Mouse (Mus musculus) erythroblast, adult 5-6 weeks (primary cell): ENCODE measurements around the gene Zfp663. TPM values are rescaled to one million over a fixed set of nuclear protein-coding genes. Genes with fewer than 3 reads are reported as not detected.

ENCODE experiments used
- ATAC-seq: replicated peaks from 2 replicates; pipeline ENCODE4 v1.8.0; 2016; ENCODE audit warnings: moderate number of reproducible peaks, mild to moderate bottlenecking, moderate TSS enrichment, inconsistent platforms; ENCODE audit not compliant: poor library complexity, low FRiP score, severe bottlenecking
- total RNA-seq, 2 experiments: library from RNA; stranded (forward) in 1 of 2; stranded (reverse) in 1 of 2; fragments of 150-400 nt in 1 of 2; fragments of 200-764, 138-1000 nt in 1 of 2; gene quantifications; 2 replicates each; pipeline versions ENCODE4 v1.2.3 to v1.2.4; 2015 to 2017; ENCODE audit warnings: low replicate concordance in 2 of 2

Zfp663 gene
- total RNA-seq, 2 experiments from 2014 or later, result not detected

DNA sequence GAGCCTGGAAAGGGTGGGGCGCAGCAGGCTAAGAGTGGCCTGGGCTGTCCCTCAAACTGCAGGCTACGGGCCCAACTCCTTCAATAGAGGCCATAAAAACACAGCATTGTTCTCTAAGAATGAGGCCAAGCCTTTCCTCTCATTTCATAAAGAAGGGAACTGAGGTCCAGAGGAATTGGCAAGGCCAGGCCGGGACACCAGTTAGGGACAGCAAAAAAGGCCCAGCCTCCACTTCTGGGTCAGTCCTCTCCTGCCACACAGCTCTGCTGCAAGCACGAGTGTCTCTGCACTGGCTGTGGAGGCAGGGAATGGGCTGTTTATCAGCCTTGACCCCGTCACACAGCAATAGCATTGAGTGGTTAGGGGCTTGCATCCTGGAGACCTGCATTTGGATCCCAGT lies 45.0 kb downstream of the Zfp663 start:
- no peak for ATAC-seq

DNA sequence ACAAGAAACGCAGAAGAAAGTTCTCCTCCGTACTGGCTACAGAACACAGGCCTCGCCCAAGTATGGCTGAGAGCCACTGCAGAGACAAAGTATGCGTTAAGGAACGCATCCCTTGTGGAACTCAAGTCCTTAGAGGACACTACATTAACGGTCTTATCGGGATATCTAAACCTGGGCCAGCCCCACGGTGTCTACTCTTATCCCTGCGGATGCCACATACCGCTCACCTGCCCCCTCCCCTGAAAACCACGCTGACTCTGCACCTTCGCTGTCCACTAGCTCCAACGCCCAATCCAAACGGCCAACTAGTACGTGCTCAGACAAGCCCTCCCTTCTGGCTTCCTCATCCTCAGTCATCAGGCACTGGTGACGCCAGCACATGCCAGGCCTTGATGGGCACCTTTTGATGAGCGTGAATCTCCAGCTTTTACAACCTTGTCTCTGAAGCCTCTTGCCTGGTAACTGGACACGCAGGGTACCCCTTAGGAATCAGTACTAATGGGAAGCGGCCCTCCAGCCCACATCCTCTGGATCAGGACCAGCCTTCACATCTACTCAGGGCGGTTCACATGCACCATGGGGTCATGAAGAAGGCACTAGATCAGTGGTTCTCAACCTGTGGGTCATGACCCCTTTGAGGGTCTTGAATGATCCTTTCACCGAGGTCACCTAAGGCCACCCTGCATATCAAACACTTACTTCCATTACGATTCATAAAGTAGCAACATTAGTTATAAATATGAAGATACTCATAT lies 46.4 kb downstream of the Zfp663 start:
- no peak for ATAC-seq

DNA sequence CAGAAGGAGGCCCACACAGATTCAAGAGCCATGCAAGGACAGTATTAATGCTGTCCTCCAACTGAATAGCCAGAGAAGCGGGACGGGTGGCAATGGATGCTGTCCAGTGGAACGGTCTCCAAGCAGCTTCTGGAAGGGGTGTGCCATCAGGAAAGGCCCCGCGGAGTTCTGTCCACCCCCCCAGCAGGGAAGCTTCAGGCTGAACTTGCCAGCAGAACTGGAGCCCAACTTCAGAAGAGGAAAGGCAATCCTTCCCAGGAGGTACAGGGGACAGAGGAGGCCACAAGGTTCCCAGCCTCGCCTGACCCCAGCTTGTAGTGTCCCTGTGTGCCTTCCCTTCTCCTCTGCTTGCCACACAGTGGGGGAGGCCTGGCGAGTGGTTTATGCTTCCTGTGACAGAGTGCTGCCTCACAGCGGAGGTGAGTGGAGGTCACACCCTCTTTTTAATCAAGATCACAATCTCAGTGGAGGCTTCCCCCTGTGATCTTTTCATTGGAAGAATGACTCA lies 47.1 kb downstream of the Zfp663 start:
- no peak for ATAC-seq

DNA sequence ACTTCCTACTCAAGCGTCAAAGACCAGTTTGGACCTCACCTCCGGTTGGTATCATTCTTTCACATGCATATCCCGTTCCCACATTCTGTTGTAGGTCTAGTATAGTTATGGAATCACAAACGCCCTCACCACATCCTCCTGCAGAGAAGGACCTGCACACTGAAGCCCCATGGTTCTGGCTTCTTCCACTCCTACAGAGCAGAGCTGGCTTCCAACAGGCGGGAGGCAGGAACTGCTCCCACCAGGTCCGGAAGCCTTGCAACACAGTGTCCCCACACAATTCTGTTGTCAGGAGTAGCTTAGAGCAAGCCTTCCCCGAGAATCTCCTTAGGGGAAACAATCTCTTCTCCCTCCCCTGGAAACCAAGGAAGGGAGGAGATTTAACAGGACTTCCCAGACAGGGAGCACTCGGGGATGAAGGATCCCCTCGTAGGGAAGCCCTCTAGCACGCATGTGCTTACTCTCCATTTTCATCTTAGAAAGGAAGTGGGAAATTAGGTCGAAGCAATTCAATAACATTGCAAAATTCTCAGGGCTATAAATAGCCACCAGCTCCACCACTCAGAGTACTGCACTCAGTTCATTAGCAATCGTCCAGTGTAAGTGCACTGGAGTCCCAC lies 47.9 kb downstream of the Zfp663 start:
- ATAC-seq, result no peak

DNA sequence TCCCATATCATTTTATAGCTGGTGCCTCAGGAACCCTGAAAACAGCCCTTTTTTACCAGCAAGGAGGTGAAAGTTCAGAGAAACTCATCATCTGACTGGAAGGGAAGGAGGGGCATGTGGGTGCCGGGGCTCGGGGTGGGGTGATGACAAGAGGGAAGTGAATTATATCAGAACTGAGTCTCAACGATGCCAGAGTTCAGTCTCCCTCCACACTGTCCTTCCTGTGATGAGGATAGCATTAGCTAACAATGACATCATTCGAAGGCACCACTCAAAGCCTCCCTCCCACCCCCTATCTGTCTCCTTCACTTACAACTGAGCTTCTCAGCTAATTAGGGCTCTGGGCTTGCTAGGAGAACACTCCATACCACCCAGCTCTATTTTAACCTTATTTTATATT lies 49.0 kb downstream of the Zfp663 start:
- ATAC-seq, result no peak

DNA sequence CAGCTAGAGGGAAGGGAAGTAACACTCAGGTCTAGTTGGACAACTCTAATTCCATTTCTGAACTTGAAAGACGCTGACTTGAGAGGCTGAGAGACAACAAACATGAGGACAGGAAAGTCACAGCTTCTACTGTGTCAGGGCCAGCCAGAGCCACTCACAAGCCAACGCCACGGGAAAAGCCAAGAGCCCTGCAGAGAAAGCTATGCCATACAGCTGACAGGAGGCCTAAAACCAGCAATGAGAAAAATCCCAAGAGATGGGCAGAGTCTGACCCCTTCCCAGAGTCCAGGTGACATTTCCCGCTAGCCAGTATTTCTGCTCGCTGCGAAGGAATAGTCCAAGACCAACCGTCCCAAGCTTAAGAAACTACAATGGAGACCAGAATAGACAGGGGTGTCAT lies 49.6 kb downstream of the Zfp663 start:
- no peak for ATAC-seq

DNA sequence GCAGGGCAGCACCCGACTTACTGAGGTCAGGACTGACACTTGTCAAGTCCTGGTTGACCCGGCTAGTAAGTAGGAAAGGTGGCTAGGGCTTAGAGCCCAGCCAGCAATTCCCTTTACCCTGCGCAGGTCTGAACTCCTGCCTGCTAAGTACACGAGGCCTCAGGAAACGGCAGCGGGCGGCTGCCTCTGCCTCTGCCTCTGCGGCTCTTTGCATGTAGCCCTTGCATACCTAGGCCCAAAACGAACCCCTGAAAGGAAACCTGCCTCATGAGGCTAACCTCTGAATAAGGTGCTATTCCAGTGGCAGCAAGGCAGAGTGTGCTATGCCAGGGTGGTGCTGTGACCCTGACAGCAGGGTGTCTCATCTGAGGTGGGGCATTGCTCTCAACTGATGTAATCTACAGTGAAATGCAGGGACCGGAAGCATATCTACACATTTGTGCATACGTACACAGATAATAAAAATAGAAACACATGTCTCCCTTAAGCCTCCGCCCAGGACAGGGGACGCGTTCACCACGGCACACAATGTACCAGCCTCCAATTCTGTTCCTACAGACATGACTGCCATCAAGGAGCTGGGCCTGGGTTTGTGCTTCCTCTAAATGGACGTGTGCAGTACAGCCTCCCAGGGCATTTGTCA lies 50.8 kb downstream of the Zfp663 start:
- no peak for ATAC-seq

DNA sequence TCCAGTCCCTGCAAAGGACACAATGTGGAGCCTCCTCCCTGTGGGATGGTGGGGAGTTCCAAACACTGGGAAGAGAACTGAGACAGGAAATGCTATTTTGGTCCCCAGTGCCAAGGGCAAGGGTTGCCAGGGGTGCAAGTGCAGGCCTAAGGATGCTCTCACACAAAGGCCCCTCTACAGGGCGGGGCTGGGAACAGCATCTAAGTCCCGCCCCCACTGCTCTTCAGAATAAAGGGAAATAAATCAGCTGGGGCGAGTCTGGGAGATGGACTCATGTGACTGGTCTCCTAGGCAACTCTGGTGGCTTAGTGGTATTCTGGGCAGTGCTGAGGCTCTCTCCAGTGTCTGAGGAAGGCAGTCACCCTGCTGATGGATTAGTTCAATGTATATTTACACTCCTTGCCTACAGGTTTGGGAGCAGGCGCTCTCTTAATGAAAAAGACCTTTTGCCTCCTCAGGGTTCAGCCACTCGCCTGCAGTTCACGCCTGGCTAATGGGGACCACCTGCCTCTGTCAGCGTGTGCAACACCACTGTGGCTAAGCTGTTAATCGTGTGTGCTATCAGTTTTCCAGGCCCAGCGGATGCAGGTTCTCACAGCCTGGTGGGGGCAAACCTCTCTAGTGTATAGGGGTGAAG lies 51.6 kb downstream of the Zfp663 start:
- ATAC-seq, result no peak

DNA sequence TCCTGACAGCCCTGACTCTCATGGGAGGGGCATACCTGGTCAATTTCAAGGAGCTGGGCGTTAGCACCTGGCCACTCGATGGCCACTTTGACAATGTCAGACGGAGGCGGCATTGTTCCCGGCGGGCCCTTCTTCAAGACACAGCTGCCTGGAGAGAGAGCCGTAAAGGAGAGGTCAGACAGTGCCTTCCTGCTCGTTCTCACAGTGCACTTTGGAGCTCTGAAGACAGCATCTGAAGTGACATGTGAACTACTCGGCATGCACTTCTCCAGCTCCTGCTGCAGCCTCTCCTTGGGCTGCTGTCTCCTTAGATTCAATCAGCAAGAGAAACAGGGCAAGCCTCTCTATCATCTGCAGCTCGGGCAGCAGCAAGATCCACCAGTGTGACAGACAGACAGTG lies 52.3 kb downstream of the Zfp663 start:
- no peak for ATAC-seq

DNA sequence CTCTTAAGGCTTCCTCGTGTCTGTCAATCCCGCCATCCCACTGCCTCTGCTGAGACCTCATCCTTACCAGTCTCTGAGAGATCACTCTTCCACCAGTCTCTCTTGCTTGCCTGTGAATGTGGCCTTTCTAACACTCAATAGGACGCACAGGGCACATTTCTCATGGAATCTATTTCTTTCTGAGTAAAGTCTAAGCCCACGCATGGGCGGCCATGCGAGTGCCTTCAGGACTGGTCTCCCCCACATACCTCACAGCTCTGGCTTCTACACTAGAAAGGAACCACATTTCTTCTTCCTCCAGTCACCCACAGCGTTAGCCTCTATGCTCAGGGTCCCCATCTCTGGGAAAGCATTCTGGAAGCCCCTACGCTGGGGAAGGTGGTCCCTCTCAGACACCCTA lies 54.3 kb downstream of the Zfp663 start:
- ATAC-seq, result no peak

DNA sequence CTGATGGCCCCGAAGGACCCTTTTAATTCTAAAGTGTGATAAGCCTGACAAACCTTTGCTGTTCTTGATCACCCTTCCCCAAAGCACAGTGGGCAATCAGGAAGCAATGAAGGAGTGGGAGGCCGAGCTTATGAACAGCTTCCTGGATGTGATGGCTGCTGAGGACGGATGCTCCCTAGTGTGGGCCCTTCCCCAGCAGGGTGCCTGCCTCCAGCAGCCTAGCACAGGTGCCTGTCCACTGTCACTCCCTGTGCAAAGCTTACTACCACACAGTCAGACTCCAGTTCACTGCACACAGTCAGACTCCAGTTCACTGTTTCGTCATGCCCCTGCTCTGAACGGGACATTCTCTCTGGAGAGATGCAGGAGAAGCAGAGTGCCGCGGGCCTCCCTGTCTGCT lies 56.1 kb downstream of the Zfp663 start:
- no peak for ATAC-seq

DNA sequence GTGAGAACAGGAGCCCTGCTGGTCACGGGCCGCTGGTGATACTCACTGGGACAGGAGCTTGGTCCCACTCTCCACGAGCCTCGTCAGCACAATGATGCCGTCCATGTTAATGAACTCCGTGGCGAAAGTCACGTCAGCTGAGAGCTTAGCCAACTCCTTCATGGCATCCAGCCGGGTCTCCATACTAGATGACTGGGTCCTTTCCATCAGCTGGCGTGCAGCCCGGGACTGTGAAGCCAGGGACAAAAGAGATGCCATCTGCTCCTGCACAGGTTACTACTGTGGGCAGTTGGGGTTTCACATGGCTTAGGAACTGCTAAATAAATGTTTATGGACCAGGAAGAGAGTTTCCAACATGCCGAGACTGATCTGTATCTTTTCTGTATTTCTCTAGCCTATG lies 57.0 kb downstream of the Zfp663 start:
- no peak for ATAC-seq

DNA sequence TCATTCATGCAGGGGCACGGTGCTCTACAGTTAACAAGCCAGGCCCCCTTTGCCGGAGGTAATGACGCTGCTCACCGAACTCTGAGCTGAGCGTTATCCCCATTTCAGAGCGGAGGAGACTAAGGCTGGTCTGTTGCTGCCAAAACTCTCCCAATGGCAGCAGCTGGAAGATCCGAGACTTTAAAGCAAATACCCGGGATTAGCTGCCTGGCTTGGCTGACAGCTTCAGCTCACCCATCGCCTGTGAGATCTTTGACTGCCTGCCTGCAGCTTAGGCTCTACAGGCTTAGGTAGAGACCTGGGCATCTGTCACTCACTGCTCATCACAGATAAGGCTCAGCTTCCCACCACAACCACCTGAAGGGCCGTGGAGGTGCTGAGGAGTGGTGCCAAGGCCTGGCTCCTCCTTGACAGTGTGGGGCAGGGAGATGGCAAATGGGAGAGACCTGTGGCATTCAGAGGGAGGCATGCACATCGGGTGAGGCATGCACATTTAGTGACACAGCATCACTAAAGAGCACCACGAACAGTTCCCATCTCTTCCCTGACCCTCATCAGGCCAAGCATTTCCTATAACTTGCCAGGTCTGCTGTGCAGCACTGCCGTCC lies 57.6 kb downstream of the Zfp663 start:
- no peak for ATAC-seq

DNA sequence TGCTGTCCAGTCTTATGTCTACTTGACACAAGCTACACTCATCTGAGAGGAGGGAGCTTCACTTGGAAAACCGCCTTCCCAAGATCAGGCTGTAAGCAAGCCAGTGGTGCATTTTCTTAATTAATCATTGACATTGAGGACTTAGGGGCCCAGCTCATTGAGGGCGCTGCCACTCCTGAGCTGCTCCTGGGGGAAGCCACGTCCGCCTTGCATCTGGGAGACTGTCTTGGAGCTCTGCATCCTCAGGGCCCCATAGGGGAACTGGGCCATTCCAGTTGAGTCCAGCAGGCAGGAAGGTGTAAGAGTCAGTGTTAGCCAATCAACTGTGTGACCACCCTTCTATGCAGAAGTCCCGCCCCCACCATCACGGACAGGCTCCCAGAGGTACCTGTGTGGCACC lies 60.7 kb downstream of the Zfp663 start:
- no peak for ATAC-seq

DNA sequence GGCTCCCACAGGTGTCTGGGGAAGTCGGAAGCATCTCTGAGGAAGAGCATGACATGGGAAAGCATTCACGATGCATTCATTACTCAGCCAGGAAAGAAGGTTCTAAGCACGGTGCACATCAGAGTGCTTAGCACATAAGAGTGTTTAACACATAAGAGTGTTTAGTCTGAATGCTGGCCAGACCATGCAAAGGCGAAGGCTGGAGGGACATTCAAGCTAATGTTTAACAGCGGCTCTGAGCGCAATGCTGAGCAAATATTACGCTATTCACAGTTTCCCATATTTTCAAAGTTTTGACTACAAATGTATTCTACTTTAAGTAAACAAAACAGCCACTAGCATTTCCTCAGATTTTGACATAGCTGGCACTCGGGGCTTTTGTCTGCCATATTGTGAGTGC lies 63.1 kb downstream of the Zfp663 start:
- ATAC-seq, result no peak

DNA sequence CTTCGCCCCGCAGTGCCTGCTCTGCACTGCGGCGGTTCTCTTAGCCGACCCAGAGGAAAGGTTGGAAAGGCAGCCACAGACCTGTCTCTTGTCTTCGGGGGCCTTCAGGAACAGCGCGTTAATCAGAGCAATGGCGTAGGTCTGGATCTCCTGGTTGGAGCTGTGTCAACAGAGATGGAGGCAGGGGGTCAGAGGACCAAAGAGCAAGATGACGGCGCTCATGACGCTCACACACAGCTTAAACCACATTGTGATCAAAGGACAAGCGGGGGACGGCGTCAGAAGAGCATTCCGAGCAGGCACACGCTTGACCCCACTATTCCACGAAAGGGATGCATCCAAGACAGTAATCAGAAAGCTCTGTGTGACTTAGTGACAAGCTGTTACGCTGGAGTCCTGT lies 63.7 kb downstream of the Zfp663 start:
- ATAC-seq, result no peak

DNA sequence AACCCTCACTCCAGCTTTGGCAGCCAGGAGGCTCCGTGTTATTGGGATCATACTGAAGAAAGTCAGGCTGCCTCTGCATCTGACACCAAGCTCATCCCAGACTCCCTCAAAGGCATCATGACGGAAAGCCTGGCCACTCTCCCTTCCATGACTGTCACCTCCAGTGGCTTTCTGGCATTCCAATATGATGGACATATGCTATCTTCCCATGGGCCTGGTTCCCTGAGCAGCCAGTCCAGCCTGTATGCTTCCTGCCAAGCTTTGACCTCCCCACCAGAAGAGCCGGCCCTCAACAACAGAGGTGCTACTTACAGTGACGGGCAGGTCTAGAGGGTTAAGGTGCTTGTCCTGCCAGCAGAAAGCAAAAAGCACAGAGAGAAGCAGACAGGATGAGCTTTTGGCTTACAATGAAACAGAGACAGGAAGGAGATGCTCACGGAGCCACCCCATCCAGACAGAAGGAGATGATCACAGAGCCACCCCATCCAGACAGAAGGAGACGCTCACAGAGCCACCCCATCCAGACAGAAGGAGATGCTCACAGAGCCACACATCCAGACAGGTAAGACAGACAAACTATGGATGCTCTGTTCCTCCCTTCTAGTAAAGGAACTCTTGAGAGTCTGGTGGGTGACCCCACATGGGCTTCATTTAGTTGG lies 65.0 kb downstream of the Zfp663 start:
- no peak for ATAC-seq

DNA sequence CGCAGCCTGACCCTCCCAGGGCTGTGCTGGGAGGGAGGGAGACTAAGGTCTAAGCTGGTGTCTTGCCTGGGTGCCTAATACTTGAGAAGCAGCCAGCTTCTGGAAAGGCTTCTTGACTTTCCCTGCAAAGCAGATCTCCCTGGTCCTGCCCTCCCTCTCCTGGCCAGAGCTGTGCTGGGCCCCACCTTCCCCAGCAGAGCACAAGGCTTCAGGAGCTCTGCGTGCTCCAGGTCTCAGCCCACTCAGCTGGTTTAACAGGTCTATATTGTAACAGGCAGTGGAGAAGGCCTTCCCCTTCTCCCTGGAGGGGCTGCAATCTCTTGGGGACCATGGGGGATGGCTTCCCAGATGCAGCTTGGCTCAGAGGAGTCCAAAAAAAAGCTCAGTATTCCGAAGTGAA lies 67.1 kb downstream of the Zfp663 start:
- no peak for ATAC-seq
